Mouse (Mus musculus) liver, postnatal 0 days (tissue): ENCODE data around the gene Elavl4.

Source experiments
- CTCF ChIP-seq: sonication (generic); IDR thresholded peaks from 2 replicates; pipeline ENCODE4 v1.5.1; 2016; ENCODE audit warnings: antibody characterized with exemption, low read depth
- EP300 ChIP-seq: IDR thresholded peaks from 2 replicates; pipeline ENCODE4 v1.6.1; 2016; ENCODE audit warnings: antibody characterized with exemption, low read depth, mild to moderate bottlenecking

- TF ChIP-seq CTCF (no peak), EP300 (no peak)
Measured at GRCm38 (mm10) chr4:110350856-110351177, 892 bp downstream of the Elavl4 start.
